Mouse (Mus musculus) limb, embryonic 11.5 days (tissue): ENCODE data around the gene Abcc3. TPM values are rescaled to one million over a fixed set of nuclear protein-coding genes. Genes with fewer than 3 reads are reported as not detected.

Experiments used
- ATAC-seq: fragments of 200-750 bp; cut with Nextera tagmentation; 2 replicates; pipeline ENCODE4 v1.8.0; 2017; ENCODE audit warnings: low read depth; ENCODE audit not compliant: insufficient number of reproducible peaks, low FRiP score, low TSS enrichment
- DNase-seq: peaks from one replicate; pipeline ENCODE4 v3.0.0-alpha.2; 2015; ENCODE audit warnings: low spot score
- H3K27ac ChIP-seq: fragments of 300-500 bp; sonication (generic); replicated peaks from 2 replicates; pipeline ENCODE4 v1.5.1; 2014; ENCODE audit warnings: low read depth, mild to moderate bottlenecking, low read length
- H3K27me3 ChIP-seq: fragments of 300-500 bp; sonication (generic); 2 replicates; pipeline ENCODE4 v1.6.1; 2014; ENCODE audit warnings: mild to moderate bottlenecking, low read length, mixed read lengths; ENCODE audit not compliant: control insufficient read depth, insufficient read depth
- H3K36me3 ChIP-seq: fragments of 300-500 bp; sonication (generic); 2 replicates; pipeline ENCODE4 v1.6.1; 2014; ENCODE audit warnings: mild to moderate bottlenecking, low read length, moderate library complexity, mixed read lengths; ENCODE audit not compliant: control insufficient read depth, insufficient read depth
- H3K4me1 ChIP-seq: fragments of 300-500 bp; sonication (generic); 2 replicates; pipeline ENCODE4 v1.6.1; 2014; ENCODE audit warnings: low read length, mixed read lengths; ENCODE audit not compliant: control insufficient read depth, insufficient read depth
- H3K4me2 ChIP-seq: fragments of 300-500 bp; sonication (generic); 2 replicates; pipeline ENCODE4 v1.6.1; 2014; ENCODE audit warnings: low read depth, mild to moderate bottlenecking, moderate library complexity; ENCODE audit not compliant: severe bottlenecking
- H3K4me3 ChIP-seq: fragments of 300-500 bp; sonication (generic); 2 replicates; pipeline ENCODE4 v1.5.1; 2014; ENCODE audit warnings: low read depth, low read length
- H3K9ac ChIP-seq: fragments of 300-500 bp; sonication (generic); 2 replicates; pipeline ENCODE4 v1.6.1; 2014; ENCODE audit warnings: mild to moderate bottlenecking, low read length
- H3K9me3 ChIP-seq: fragments of 300-500 bp; sonication (generic); 2 replicates; pipeline ENCODE4 v1.6.1; 2016; ENCODE audit warnings: low read length; ENCODE audit not compliant: control insufficient read depth
- WGBS: fragments of 180-500 bp; shearing (Covaris S2); extraction: QIAGEN DNeasy Blood & Tissue Kit; methylation state at CpG from one replicate; pipeline ENCODE4 v1.1.7; 2014; 5-methylcytosine and 5-hydroxymethylcytosine counted together
- polyA plus RNA-seq: library from polyadenylated mRNA; unstranded; fragments of >200 nt; fragmentation: Nextera tagmentation; extraction: Ambion mirVana; gene quantifications from 2 replicates; pipeline ENCODE4 v1.2.1, GENCODE M21; 2014

Gene Abcc3
- polyA plus RNA-seq, 1 experiment from 2014 or later = 0.55 TPM

DNA sequence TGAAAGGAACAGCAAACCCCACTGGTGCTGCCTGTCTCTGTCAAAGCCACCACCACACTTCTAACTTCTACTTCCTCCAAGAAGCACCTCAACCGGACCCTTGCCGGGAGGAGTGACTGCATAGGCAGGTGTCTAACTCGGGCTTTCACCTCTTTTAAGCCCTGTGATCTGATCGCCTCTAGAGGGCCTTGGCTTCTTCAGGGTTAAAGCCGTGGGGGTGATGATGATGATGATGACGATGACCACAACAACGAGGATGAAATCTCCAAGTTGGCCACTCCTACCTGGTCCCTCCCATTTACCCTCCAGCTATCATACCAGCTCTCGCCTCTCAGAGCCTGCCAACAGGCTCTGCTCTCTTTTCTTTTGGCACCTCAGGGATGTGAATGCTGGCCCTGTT, 13.1 kb downstream of the Abcc3 start:
- H3K4me3 ChIP-seq = no peak overlapping the region
- no peak overlapping the region for H3K4me2 ChIP-seq
- no peak overlapping the region for H3K27ac ChIP-seq
- no peaks in the 10 kb centered on the region for H3K27me3 ChIP-seq
- H3K36me3 ChIP-seq = no peaks in the 10 kb centered on the region
- H3K9me3 ChIP-seq = no peaks in the 10 kb centered on the region
- 66% methylated on average over 8 of the region's 8 CpGs for WGBS
- DNase-seq = no peak
- 0 out of 2 replicates have a peak, but pooled peaks cover 3% of the 10 kb centered on the region for H3K4me1 ChIP-seq
- ATAC-seq = no peak
- no peak overlapping the region for H3K9ac ChIP-seq

DNA sequence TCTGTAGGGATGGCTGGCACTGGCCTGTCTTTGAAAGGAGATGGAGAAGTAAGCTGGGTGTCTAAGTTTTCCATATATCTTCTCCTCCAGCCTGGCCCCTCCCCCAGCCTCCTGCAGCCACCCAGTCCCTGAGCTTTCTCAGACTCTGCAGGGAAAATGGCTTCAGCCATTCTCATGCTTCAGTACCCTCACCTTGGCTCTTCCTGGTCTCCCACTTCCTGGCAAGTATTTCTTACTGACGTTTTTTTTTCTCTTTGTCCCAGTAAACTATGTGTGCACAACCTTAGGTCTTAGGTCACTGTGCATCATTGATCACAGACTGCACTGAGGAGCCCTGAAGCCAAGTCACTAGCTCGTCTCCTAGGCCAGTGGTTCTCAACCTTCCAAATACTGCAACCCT, 13.7 kb downstream of the Abcc3 start:
- H3K4me1 ChIP-seq = 0 out of 2 replicates have a peak, but pooled peaks cover 3% of the 10 kb centered on the region
- H3K4me2 ChIP-seq = no peak overlapping the region
- no peak for ATAC-seq
- H3K27me3 ChIP-seq = no peaks in the 10 kb centered on the region
- H3K9me3 ChIP-seq = no peaks in the 10 kb centered on the region
- H3K4me3 ChIP-seq = no peak overlapping the region
- no peak for DNase-seq
- no peak overlapping the region for H3K9ac ChIP-seq
- H3K36me3 ChIP-seq = no peaks in the 10 kb centered on the region
- H3K27ac ChIP-seq = no peak overlapping the region
- WGBS = 58% methylated on average over 2 of the region's 2 CpGs

DNA sequence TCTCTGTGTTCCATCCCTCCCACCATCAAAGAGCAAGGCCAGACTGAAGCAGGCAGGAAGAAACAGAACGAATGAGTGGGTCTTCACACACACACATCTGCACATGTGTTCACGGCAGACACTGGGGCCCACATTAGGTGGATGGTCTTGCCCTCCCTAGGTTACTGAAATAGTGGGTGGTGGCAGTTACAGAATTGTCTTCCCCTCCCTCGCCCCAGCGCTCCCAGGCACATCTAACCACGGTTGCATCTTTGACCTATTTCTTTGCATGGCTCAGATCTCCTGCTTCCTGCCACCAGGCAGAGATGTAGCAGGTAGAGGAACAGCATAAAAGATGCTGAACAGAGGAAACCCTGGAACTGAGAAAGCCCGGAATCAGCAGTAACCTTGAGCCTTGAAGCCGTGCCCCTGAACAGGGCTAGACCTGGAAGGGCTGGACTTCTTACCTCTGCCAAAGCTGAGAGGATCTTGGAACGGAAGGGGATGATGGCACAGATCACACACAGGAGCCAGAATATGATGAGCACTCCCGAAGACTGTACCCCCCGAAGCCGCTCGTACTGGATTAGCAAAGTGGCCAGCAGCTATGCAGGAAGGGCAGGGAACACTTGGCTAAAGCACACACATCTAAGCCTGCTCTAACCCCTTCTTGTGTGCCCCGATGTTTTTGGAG, 18.4 kb downstream of the Abcc3 start:
- Histone ChIP-seq H3K27me3 (no peaks in the 10 kb centered on the region), H3K9ac (no peak overlapping the region), H3K4me2 (no peak overlapping the region), H3K4me1 (no peaks in the 10 kb centered on the region), H3K9me3 (no peaks in the 10 kb centered on the region), H3K4me3 (no peak overlapping the region), H3K36me3 (no peaks in the 10 kb centered on the region), H3K27ac (no peak overlapping the region)
- DNase-seq = no peak
- ATAC-seq = no peak
- WGBS = 87% methylated on average over 13 of the region's 13 CpGs

DNA sequence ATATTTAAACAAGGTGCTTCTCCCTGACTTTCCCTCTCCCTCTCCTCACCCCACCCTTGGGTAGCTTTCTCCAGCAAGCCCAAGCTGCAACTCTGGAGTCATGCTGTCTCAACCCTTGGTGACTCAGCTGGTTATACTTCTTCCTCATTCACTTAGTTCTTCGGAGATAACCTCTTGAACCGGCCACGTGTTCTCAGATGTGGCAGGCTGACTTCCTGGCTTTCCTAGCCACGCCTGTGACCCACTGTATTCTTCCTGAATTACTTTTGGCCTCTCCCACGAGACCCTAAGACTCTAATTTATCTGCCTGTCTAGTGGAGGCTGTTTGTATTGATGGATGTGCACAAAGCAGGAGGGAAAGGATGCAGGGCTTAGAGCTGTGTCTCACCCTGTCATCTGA, 22.0 kb downstream of the Abcc3 start:
- DNase-seq (no peak), ATAC-seq (no peak)
- 16% methylated on average over 5 of the region's 5 CpGs for WGBS
- no peak overlapping the region for H3K9ac ChIP-seq
- H3K4me2 ChIP-seq = no peak overlapping the region
- no peaks in the 10 kb centered on the region for H3K9me3 ChIP-seq
- no peaks in the 10 kb centered on the region for H3K27me3 ChIP-seq
- H3K4me1 ChIP-seq = no peaks in the 10 kb centered on the region
- no peak overlapping the region for H3K4me3 ChIP-seq
- no peak overlapping the region for H3K27ac ChIP-seq
- H3K36me3 ChIP-seq = no peaks in the 10 kb centered on the region

DNA sequence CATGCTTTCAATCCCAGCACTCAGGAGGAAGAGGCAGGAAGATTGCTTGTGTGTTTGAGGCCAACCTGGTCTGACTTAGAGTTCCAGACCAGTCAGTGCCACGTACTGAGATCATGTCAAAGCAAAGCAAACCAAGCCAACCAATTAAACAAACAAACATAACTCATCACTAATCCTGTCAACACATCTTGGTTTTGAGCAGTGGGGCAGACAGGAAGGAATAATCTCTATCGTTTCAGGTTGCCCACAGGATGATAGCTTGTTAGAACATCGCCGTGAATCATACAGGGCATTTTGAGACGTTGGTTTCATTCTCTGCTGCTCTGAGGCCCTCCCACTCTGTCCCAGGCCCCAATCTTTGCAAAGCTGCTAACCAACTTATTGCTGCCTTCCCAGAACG, 22.8 kb downstream of the Abcc3 start:
- Histone ChIP-seq H3K4me2 (no peak overlapping the region), H3K36me3 (no peaks in the 10 kb centered on the region), H3K4me3 (no peak overlapping the region), H3K27ac (no peak overlapping the region), H3K9me3 (no peaks in the 10 kb centered on the region), H3K4me1 (no peaks in the 10 kb centered on the region), H3K9ac (no peak overlapping the region), H3K27me3 (no peaks in the 10 kb centered on the region)
- ATAC-seq (no peak), DNase-seq (no peak)
- 74% methylated on average over 6 of the region's 6 CpGs for WGBS

DNA sequence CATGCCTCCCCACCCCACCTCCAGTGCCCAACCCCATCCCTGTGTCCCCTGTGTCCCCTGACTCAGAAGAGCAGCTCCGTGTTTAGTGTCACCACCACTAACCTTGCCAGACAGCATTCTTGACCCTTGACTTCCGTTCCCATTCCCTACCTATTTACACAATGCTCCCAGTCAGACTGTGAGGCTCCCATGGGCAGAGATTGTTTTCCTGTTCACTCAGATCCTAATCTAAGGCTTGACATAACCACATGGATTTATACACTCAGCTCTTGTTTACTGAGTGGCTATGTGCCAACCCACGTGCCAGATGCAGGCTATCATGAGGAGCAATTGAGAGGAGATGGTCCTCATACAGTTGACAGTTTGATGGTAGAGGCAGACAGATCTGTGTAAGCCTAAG, 27.5 kb downstream of the Abcc3 start:
- H3K4me3 ChIP-seq = no peak overlapping the region
- H3K9ac ChIP-seq = no peak overlapping the region
- H3K4me2 ChIP-seq = no peak overlapping the region
- DNase-seq (no peak), ATAC-seq (no peak)
- no peak overlapping the region for H3K27ac ChIP-seq
- no peaks in the 10 kb centered on the region for H3K36me3 ChIP-seq
- H3K9me3 ChIP-seq = no peaks in the 10 kb centered on the region
- H3K27me3 ChIP-seq = no peaks in the 10 kb centered on the region
- 79% methylated on average over 3 of the region's 3 CpGs for WGBS
- no peaks in the 10 kb centered on the region for H3K4me1 ChIP-seq

DNA sequence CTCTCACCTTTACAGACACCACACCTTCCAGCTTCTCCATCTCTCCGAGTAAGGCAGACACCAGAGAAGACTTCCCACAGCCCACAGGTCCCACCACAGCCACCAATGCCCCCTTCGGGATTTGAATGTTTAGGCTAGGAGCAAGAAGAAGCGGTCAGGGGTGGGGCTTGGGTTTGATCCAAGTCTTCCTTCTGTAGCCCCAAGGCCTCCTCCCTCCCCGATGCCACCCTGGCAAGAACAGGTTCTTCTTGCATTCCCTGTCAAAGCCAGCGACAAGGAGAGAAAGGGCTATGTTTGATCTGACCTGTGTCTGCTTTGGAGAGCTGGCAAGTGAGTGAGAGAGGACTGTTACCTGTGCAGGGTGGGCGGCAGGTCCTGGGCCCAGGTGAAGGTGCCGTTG, 29.1 kb downstream of the Abcc3 start:
- Histone ChIP-seq H3K4me1 (no peaks in the 10 kb centered on the region), H3K4me2 (no peak overlapping the region), H3K27me3 (no peaks in the 10 kb centered on the region), H3K4me3 (no peak overlapping the region), H3K36me3 (no peaks in the 10 kb centered on the region), H3K9me3 (no peaks in the 10 kb centered on the region), H3K27ac (no peak overlapping the region), H3K9ac (no peak overlapping the region)
- ATAC-seq (no peak), DNase-seq (no peak)
- WGBS = 89% methylated on average over 7 of the region's 7 CpGs

DNA sequence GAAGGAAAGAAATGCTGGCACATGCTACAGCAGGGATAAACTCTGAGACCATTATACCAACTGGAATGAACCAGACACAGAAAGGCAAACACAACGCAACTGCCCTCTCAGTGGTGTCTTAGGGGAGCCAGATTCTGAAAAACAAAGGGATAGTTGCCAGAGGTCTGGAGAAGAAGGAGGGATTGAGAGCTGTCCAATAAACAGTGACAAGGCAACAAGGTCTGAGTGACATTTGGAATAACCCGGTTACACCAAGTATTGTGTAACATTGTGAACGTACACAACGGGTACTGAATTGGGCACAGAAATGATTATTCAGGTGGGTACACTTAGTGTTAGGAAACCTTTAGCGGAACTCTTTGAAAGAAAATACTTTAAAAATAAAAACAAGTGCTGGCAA, 30.7 kb downstream of the Abcc3 start:
- Histone ChIP-seq H3K27me3 (no peaks in the 10 kb centered on the region), H3K9me3 (no peaks in the 10 kb centered on the region), H3K4me2 (no peak overlapping the region), H3K4me1 (no peaks in the 10 kb centered on the region), H3K27ac (no peak overlapping the region), H3K36me3 (no peaks in the 10 kb centered on the region), H3K4me3 (no peak overlapping the region), H3K9ac (no peak overlapping the region)
- ATAC-seq (no peak), DNase-seq (no peak)
- 93% methylated on average over 5 of the region's 5 CpGs for WGBS
